Mouse (Mus musculus) kidney, embryonic 14.5 days (tissue): ENCODE results near the gene Cdh19. TPM values are rescaled to one million over a fixed set of nuclear protein-coding genes. Genes with fewer than 3 reads are reported as not detected.

Experiments used
- ATAC-seq: fragments of 200-750 bp; cut with Nextera tagmentation; 2 replicates; pipeline ENCODE4 v1.8.0; 2017; ENCODE audit warnings: moderate number of reproducible peaks, mild to moderate bottlenecking, moderate TSS enrichment, moderate library complexity; ENCODE audit not compliant: low FRiP score, low TSS enrichment
- H3K27ac ChIP-seq: fragments of 300-500 bp; sonication (generic); 2 replicates; pipeline ENCODE4 v1.5.1; 2014; ENCODE audit warnings: low read depth, mild to moderate bottlenecking, low read length, moderate library complexity, mixed read lengths
- H3K27me3 ChIP-seq: fragments of 300-500 bp; sonication (generic); 2 replicates; pipeline ENCODE4 v1.6.1; 2014; ENCODE audit warnings: mild to moderate bottlenecking, low read length; ENCODE audit not compliant: control insufficient read depth, insufficient read depth
- H3K36me3 ChIP-seq: fragments of 300-500 bp; sonication (generic); 2 replicates; pipeline ENCODE4 v1.6.1; 2014; ENCODE audit warnings: low read length, mixed read lengths; ENCODE audit not compliant: control insufficient read depth, insufficient read depth
- H3K4me1 ChIP-seq: fragments of 300-500 bp; sonication (generic); 2 replicates; pipeline ENCODE4 v1.6.1; 2014; ENCODE audit warnings: low read length, mixed read lengths; ENCODE audit not compliant: control insufficient read depth, insufficient read depth
- H3K4me2 ChIP-seq: fragments of 300-500 bp; sonication (generic); replicated peaks from 2 replicates; pipeline ENCODE4 v1.6.1; 2014; ENCODE audit warnings: low read depth, mild to moderate bottlenecking, low read length
- H3K4me3 ChIP-seq: fragments of 300-500 bp; sonication (generic); 2 replicates; pipeline ENCODE4 v1.5.1; 2014; ENCODE audit warnings: mild to moderate bottlenecking, low read length
- H3K9ac ChIP-seq: fragments of 300-500 bp; sonication (generic); 2 replicates; pipeline ENCODE4 v1.6.1; 2014; ENCODE audit warnings: low read depth, mild to moderate bottlenecking, low read length, moderate library complexity
- H3K9me3 ChIP-seq: fragments of 300-500 bp; sonication (generic); 2 replicates; pipeline ENCODE4 v1.6.1; 2016; ENCODE audit warnings: low read length; ENCODE audit not compliant: control insufficient read depth
- WGBS: fragments of 180-500 bp; shearing (Covaris S2); extraction: QIAGEN DNeasy Blood & Tissue Kit; methylation state at CpG from one replicate; pipeline ENCODE4 v1.1.7; 2014; 5-methylcytosine and 5-hydroxymethylcytosine counted together
- polyA plus RNA-seq: library from polyadenylated mRNA; unstranded; fragments of >200 nt; fragmentation: Nextera tagmentation; extraction: Ambion mirVana; gene quantifications from 2 replicates; pipeline ENCODE4 v1.2.1, GENCODE M21; 2014

Cdh19 gene
- not detected in 2 replicates for polyA plus RNA-seq

DNA sequence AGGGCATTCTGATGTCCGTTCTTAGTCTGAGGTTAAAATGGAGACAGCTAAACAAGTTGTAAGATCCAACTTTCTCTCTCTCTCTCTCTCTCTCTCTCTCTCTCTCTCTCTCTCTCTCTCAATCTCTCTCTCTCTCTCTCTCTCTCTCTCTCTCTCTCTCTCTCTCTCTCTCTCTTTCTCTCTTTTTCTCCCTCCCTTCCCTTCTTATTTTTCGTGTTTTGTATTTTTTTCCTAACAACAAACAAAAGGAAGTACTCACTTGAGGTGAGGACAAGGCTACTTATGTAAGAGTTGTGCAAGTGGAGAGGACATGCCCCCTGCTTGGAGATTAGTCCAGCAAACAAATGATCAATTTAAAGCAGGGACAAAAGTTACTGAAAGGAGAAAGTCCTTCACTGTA is at the start of gene Cdh19:
TSS of gene Cdh19 (minus strand) at position 101 of the 400 bp plus-strand sequence.
- H3K9me3 ChIP-seq, result no peaks in the 10 kb centered on the region
- no peak within 1 kb of the TSS for H3K4me3 ChIP-seq
- no peak within 1 kb of the TSS for H3K27ac ChIP-seq
- no peak for ATAC-seq
- no peaks in the 10 kb centered on the region for H3K27me3 ChIP-seq
- no peaks in the 10 kb centered on the region for H3K36me3 ChIP-seq
- H3K4me1 ChIP-seq, result no peaks in the 10 kb centered on the region
- 65% methylated on average over 2 of the region's 2 CpGs for WGBS
- no peak within 1 kb of the TSS for H3K9ac ChIP-seq
- H3K4me2 ChIP-seq, result no peak within 1 kb of the TSS

- Histone ChIP-seq H3K9ac (no peak overlapping the region), H3K27ac (no peak overlapping the region), H3K27me3 (no peaks in the 10 kb centered on the region), H3K4me2 (no peak overlapping the region), H3K4me1 (no peaks in the 10 kb centered on the region), H3K4me3 (no peak overlapping the region), H3K36me3 (no peaks in the 10 kb centered on the region), H3K9me3 (no peaks in the 10 kb centered on the region)
- ATAC-seq, result no peak
- 68% methylated on average over 3 of the region's 3 CpGs for WGBS
These were observed 43.2 kb upstream of the Cdh19 start for GRCm38 (mm10) chr1:111020434-111021060.

- no peak for ATAC-seq
- no peak overlapping the region for H3K4me3 ChIP-seq
- H3K9me3 ChIP-seq, result no peaks in the 10 kb centered on the region
- no peak overlapping the region for H3K9ac ChIP-seq
- H3K27ac ChIP-seq, result no peak overlapping the region
- H3K36me3 ChIP-seq, result no peaks in the 10 kb centered on the region
- no peak overlapping the region for H3K4me2 ChIP-seq
- H3K4me1 ChIP-seq, result no peaks in the 10 kb centered on the region
- H3K27me3 ChIP-seq, result no peaks in the 10 kb centered on the region
These were observed 40.3 kb upstream of the Cdh19 start for GRCm38 (mm10) chr1:111017640-111018039.

GRCm38 (mm10) chr1:110989824-110990223 is 12.4 kb upstream of the Cdh19 start:
- Histone ChIP-seq H3K27me3 (no peaks in the 10 kb centered on the region), H3K9ac (no peak overlapping the region), H3K27ac (no peak overlapping the region), H3K36me3 (no peaks in the 10 kb centered on the region), H3K4me2 (no peak overlapping the region), H3K4me1 (no peaks in the 10 kb centered on the region), H3K4me3 (no peak overlapping the region), H3K9me3 (no peaks in the 10 kb centered on the region)
- no peak for ATAC-seq

DNA sequence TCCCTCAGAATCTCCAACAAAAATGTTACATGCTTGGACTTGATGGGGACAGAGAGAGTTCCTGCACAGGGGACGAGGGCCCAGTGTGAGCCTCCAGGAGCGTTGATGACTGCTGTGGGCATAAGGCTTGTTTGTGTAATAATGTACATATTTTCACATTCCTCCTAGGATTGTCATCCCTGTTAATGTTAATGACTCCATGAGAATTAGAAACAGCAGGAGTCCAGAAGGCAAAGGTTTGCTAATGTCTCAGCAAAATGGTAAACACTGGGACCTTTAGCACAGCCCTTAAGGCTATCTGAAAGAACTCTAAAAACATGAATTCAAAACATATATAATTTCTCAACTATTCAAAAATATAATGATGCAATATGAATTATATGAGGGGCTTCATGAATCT is 8.2 kb downstream of the Cdh19 start:
- H3K9me3 ChIP-seq, result no peaks in the 10 kb centered on the region
- H3K4me2 ChIP-seq, result no peak overlapping the region
- H3K36me3 ChIP-seq, result no peaks in the 10 kb centered on the region
- no peak for ATAC-seq
- 90% methylated on average over 2 of the region's 2 CpGs for WGBS
- no peaks in the 10 kb centered on the region for H3K4me1 ChIP-seq
- no peak overlapping the region for H3K9ac ChIP-seq
- H3K27me3 ChIP-seq, result no peaks in the 10 kb centered on the region
- no peak overlapping the region for H3K4me3 ChIP-seq
- no peak overlapping the region for H3K27ac ChIP-seq

GRCm38 (mm10) chr1:110909752-110910151 is 67.6 kb downstream of the Cdh19 start:
- H3K9ac ChIP-seq, result no peak overlapping the region
- H3K4me2 ChIP-seq, result no peak overlapping the region
- no peak overlapping the region for H3K27ac ChIP-seq
- H3K27me3 ChIP-seq, result no peaks in the 10 kb centered on the region
- WGBS, result 88% methylated on average over 1 of the region's 1 CpGs
- H3K4me3 ChIP-seq, result no peak overlapping the region
- no peaks in the 10 kb centered on the region for H3K36me3 ChIP-seq
- H3K4me1 ChIP-seq, result no peaks in the 10 kb centered on the region
- ATAC-seq, result no peak
- H3K9me3 ChIP-seq, result no peaks in the 10 kb centered on the region

GRCm38 (mm10) chr1:110909218-110909617 is 68.2 kb downstream of the Cdh19 start:
- no peak for ATAC-seq
- no peaks in the 10 kb centered on the region for H3K36me3 ChIP-seq
- WGBS, result 77% methylated on average over 1 of the region's 1 CpGs
- no peak overlapping the region for H3K27ac ChIP-seq
- H3K9me3 ChIP-seq, result no peaks in the 10 kb centered on the region
- no peaks in the 10 kb centered on the region for H3K27me3 ChIP-seq
- no peak overlapping the region for H3K4me2 ChIP-seq
- no peak overlapping the region for H3K4me3 ChIP-seq
- no peaks in the 10 kb centered on the region for H3K4me1 ChIP-seq
- no peak overlapping the region for H3K9ac ChIP-seq

DNA sequence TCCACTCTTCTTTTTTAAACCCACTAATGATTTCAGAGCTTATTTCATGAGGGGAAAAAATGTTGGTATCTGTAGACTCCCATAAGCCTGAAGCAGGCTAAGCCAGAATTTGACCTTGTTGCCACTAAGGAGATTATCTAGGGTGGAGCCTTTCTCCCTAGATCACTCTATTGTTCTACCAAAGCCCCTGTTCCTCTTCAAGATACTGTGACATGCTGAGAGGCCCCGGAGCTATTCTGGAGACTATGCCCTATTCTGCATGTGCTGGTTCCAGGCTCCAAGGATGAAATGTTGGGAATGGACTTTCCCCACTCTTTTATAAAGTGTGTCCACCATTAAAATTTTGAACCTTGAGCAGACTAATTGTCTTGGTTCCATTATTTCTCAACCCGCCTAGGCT is 73.1 kb downstream of the Cdh19 start:
- ATAC-seq, result no peak

More for the DNA sequence above, 73.1 kb downstream of the Cdh19 start:
- Histone ChIP-seq H3K9ac (no peak overlapping the region), H3K27me3 (no peaks in the 10 kb centered on the region), H3K4me2 (no peak overlapping the region), H3K4me1 (no peaks in the 10 kb centered on the region), H3K27ac (no peak overlapping the region), H3K9me3 (no peaks in the 10 kb centered on the region), H3K4me3 (no peak overlapping the region), H3K36me3 (no peaks in the 10 kb centered on the region)
- 80% methylated on average over 2 of the region's 2 CpGs for WGBS
